Mouse (Mus musculus) spleen, postnatal 10 days (tissue): Measurements from ENCODE around the gene Esrrg.

Experiments
- DNase-seq, 2 experiments: peaks; one replicate each; pipeline ENCODE4 v3.0.0; 2021 to 2022; ENCODE audit warnings: low spot score in 2 of 2

The Esrrg gene

GRCm38 (mm10) chr1:188155135-188155779 is 546.7 kb downstream of the Esrrg start:
- no peak for DNase-seq

- DNase-seq: no peak
Measured at GRCm38 (mm10) chr1:188156520-188156919, 547.9 kb downstream of the Esrrg start.

GRCm38 (mm10) chr1:188157237-188157955 is 548.8 kb downstream of the Esrrg start:
- no peak for DNase-seq

- DNase-seq: no peak
Measured at GRCm38 (mm10) chr1:188158675-188159074, 550.1 kb downstream of the Esrrg start.

GRCm38 (mm10) chr1:188159108-188159507 is 550.5 kb downstream of the Esrrg start:
- no peak for DNase-seq

GRCm38 (mm10) chr1:188163058-188163457 is 554.5 kb downstream of the Esrrg start:
- DNase-seq: no peak

GRCm38 (mm10) chr1:188164251-188164650 is 555.7 kb downstream of the Esrrg start:
- DNase-seq: no peak

- DNase-seq: no peak
Measured at GRCm38 (mm10) chr1:188173859-188174258, 565.3 kb downstream of the Esrrg start.

- no peak for DNase-seq
Measured at GRCm38 (mm10) chr1:188182951-188183350, 574.4 kb downstream of the Esrrg start.

- no peak for DNase-seq
Measured at GRCm38 (mm10) chr1:188186440-188187117, 578.0 kb downstream of the Esrrg start.

- DNase-seq: no peak
Measured at GRCm38 (mm10) chr1:188192971-188193370, 584.4 kb downstream of the Esrrg start.

GRCm38 (mm10) chr1:188207421-188207820 is 598.8 kb downstream of the Esrrg start:
- DNase-seq: no peak

GRCm38 (mm10) chr1:188209025-188209424 is 600.4 kb downstream of the Esrrg start:
- no peak for DNase-seq

GRCm38 (mm10) chr1:188214885-188215611 is 606.5 kb downstream of the Esrrg start:
- no peak for DNase-seq

- no peak for DNase-seq
Measured at GRCm38 (mm10) chr1:188221226-188221792, 612.7 kb downstream of the Esrrg start.

GRCm38 (mm10) chr1:188233036-188233724 is 624.6 kb downstream of the Esrrg start:
- DNase-seq: no peak

GRCm38 (mm10) chr1:188238636-188239035 is 630.0 kb downstream of the Esrrg start:
- DNase-seq: no peak

GRCm38 (mm10) chr1:188241766-188242165 is 633.2 kb downstream of the Esrrg start:
- no peak for DNase-seq

GRCm38 (mm10) chr1:188257500-188257899 is 648.9 kb downstream of the Esrrg start:
- no peak for DNase-seq

GRCm38 (mm10) chr1:188260259-188261107 is 651.9 kb downstream of the Esrrg start:
- DNase-seq: no peak
